Mouse (Mus musculus): Measurements from ENCODE around the gene Cx3cl1. TPM values are rescaled to one million over a fixed set of nuclear protein-coding genes. Genes with fewer than 3 reads are reported as not detected.

Cx3cl1 gene
- total RNA-seq, 1 experiment: 5.3 TPM

DNA sequence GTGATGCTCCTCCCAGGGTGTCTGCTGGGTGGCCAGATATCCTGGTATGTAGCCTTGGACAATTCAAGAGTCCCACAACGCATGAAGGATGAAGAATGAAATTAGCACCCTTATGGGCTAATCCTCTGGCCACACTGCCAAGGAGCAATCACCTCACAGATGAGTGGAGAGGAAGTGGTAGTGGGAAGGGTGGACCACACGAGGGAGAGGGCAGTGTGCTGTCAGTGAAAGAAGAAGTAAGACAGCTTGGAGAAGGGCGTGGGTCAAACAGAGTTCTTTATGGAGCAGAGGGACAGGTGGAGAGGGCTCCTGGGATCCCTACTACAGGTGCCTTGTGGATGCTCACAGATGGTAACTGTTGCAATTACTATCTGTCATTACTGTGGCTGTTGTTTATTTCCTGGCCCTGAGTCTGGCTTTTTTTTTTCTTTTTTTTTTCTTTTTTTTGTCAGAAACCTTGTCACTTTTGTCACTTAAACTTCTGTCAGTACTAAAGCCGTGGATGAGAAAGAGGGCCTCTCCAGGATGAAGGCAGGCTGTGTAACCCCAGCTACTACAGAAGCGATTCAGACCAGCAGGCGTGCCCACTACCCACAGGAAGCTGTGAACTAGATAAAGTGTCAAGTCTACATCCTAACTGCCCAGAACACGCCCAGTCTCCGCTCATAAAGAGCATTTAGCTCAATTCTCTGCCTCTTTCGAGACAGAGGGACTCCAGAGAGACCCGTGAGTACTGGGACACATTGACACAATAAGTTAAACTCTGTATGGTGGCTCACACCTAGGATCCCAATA is 32.9 kb downstream of the Cx3cl1 start:
- no peak for DNase-seq (ENCODE audit: low read depth, low spot score)
- Histone ChIP-seq H3K27ac (ENCODE audit: insufficient read depth, low read depth, low read length, poor library complexity, severe bottlenecking) (no peak overlapping the region), H3K4me1 (ENCODE audit: control insufficient read depth in 2 of 2, insufficient read depth in 2 of 2, low read length in 2 of 2, poor library complexity in 1 of 2) (peaks cover 0 to 2% of the 10 kb centered on the region in 2 experiments; a peak in 1 of 4 replicates), H3K9me3 (ENCODE audit: control insufficient read depth, insufficient read depth, low read depth, low read length) (no peaks in the 10 kb centered on the region), H3K9ac (ENCODE audit: insufficient read depth, low read depth, low read length, poor library complexity, severe bottlenecking) (no peak overlapping the region), H3K4me3 (ENCODE audit: insufficient read depth in 1 of 2, low read depth in 1 of 2, low read length in 2 of 2, poor library complexity in 1 of 2, severe bottlenecking in 1 of 2) (no peak overlapping the region), H3K36me3 (ENCODE audit: control insufficient read depth, insufficient read depth, low read length, poor library complexity, severe bottlenecking) (no peaks in the 10 kb centered on the region)
- in situ Hi-C loops (cut with MboI; ENCODE audit: low sequenced_read_pairs in 2 of 2, unreplicated experiment in 2 of 2): loop anchor here (5.0 to 10.0 kb wide), 2 partner anchors 100 to 102 kb away; no protein-coding TSS in a partner anchor
- TF ChIP-seq ZC3H11A (IDR thresholded peaks at IDR 0.05; ENCODE audit: borderline replicate concordance, low read depth, low read length): no peak
- TF ChIP-seq ZNF384 (IDR thresholded peaks at IDR 0.05; ENCODE audit: low read depth, low read length): no peak
- TF ChIP-seq MAFK (IDR thresholded peaks at IDR 0.05; ENCODE audit: insufficient read depth, low read depth, low read length): no peak
- no peak for TF ChIP-seq CHD2 (IDR thresholded peaks at IDR 0.05; ENCODE audit: low read depth, low read length)
- no peak for TF ChIP-seq HCFC1 (IDR thresholded peaks at IDR 0.05; ENCODE audit: borderline replicate concordance, insufficient read depth, low read length)

DNA sequence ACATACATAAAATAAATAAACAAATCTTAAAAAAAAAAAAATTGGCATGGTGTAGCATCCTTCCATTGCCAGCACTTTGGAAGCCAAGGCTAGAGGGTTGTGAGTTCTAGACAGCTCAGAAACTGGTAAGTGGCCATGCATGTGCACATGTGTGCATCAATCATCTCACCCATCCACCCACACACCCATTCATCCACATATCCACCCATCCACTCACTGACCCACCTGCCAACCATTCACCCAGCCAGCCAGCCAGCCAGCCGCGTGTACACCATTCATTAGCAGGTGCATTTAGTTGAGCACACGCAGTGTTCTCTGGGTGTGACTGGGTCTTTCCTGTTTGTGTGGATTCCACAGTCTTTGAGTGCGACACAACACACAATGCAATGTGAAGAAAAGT is 34.0 kb downstream of the Cx3cl1 start:
- no peak for TF ChIP-seq ZNF384 (IDR thresholded peaks at IDR 0.05; ENCODE audit: low read depth, low read length)
- no peak for TF ChIP-seq CHD2 (IDR thresholded peaks at IDR 0.05; ENCODE audit: low read depth, low read length)
- no peak for TF ChIP-seq ZC3H11A (IDR thresholded peaks at IDR 0.05; ENCODE audit: borderline replicate concordance, low read depth, low read length)
- TF ChIP-seq MAFK (IDR thresholded peaks at IDR 0.05; ENCODE audit: insufficient read depth, low read depth, low read length): no peak
- no peak for TF ChIP-seq HCFC1 (IDR thresholded peaks at IDR 0.05; ENCODE audit: borderline replicate concordance, insufficient read depth, low read length)
- in situ Hi-C loops (cut with MboI; ENCODE audit: low sequenced_read_pairs in 2 of 2, unreplicated experiment in 2 of 2): loop anchor here (5.0 to 10.0 kb wide), 2 partner anchors 101 to 104 kb away; no protein-coding TSS in a partner anchor

DNA sequence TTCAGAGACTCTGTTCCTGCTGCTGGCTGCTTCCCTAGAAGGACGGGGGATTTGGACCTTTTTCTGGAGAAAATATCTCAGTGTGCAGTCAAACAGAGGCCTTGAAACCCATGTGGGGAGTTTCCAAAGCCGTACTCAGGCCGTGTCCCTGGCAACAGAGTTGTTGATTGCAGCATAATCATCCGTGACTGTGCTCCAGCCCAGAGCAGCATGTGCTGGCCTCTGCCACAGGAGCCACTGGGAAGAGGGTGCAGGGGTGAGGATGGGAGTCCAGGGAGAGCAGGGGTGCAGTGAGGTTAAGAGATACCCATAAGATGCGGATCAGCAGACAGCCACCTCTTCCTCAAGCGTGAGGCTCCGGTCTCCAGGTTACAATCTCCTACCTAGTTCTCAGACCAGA is 35.7 kb downstream of the Cx3cl1 start:
- Histone ChIP-seq H3K4me3 (ENCODE audit: insufficient read depth in 1 of 2, low read depth in 1 of 2, low read length in 2 of 2, poor library complexity in 1 of 2, severe bottlenecking in 1 of 2) (no peak overlapping the region), H3K4me1 (ENCODE audit: control insufficient read depth in 2 of 2, insufficient read depth in 2 of 2, low read length in 2 of 2, poor library complexity in 1 of 2) (no peaks in the 10 kb centered on the region), H3K27ac (ENCODE audit: insufficient read depth, low read depth, low read length, poor library complexity, severe bottlenecking) (no peak overlapping the region), H3K9ac (ENCODE audit: insufficient read depth, low read depth, low read length, poor library complexity, severe bottlenecking) (no peak overlapping the region), H3K9me3 (ENCODE audit: control insufficient read depth, insufficient read depth, low read depth, low read length) (no peaks in the 10 kb centered on the region), H3K36me3 (ENCODE audit: control insufficient read depth, insufficient read depth, low read length, poor library complexity, severe bottlenecking) (no peaks in the 10 kb centered on the region)
- in situ Hi-C loops (cut with MboI; ENCODE audit: low sequenced_read_pairs in 2 of 2, unreplicated experiment in 2 of 2): loop anchor here (5.0 to 10.0 kb wide), 2 partner anchors 103 to 105 kb away; no protein-coding TSS in a partner anchor
- no peak for DNase-seq (ENCODE audit: low read depth, low spot score)
- no peak for TF ChIP-seq ZNF384 (IDR thresholded peaks at IDR 0.05; ENCODE audit: low read depth, low read length)
- TF ChIP-seq CHD2 (IDR thresholded peaks at IDR 0.05; ENCODE audit: low read depth, low read length): no peak
- TF ChIP-seq MAFK (IDR thresholded peaks at IDR 0.05; ENCODE audit: insufficient read depth, low read depth, low read length): no peak
- no peak for TF ChIP-seq HCFC1 (IDR thresholded peaks at IDR 0.05; ENCODE audit: borderline replicate concordance, insufficient read depth, low read length)
- TF ChIP-seq ZC3H11A (IDR thresholded peaks at IDR 0.05; ENCODE audit: borderline replicate concordance, low read depth, low read length): no peak

More for the DNA sequence above, 34.0 kb downstream of the Cx3cl1 start:
- Histone ChIP-seq H3K4me1 (ENCODE audit: control insufficient read depth in 2 of 2, insufficient read depth in 2 of 2, low read length in 2 of 2, poor library complexity in 1 of 2) (no peaks in the 10 kb centered on the region; a peak in 1 of 4 replicates), H3K9me3 (ENCODE audit: control insufficient read depth, insufficient read depth, low read depth, low read length) (no peaks in the 10 kb centered on the region), H3K4me3 (ENCODE audit: insufficient read depth in 1 of 2, low read depth in 1 of 2, low read length in 2 of 2, poor library complexity in 1 of 2, severe bottlenecking in 1 of 2) (no peak overlapping the region), H3K36me3 (ENCODE audit: control insufficient read depth, insufficient read depth, low read length, poor library complexity, severe bottlenecking) (no peaks in the 10 kb centered on the region), H3K9ac (ENCODE audit: insufficient read depth, low read depth, low read length, poor library complexity, severe bottlenecking) (no peak overlapping the region), H3K27ac (ENCODE audit: insufficient read depth, low read depth, low read length, poor library complexity, severe bottlenecking) (no peak overlapping the region)
- no peak for DNase-seq (ENCODE audit: low read depth, low spot score)

DNA sequence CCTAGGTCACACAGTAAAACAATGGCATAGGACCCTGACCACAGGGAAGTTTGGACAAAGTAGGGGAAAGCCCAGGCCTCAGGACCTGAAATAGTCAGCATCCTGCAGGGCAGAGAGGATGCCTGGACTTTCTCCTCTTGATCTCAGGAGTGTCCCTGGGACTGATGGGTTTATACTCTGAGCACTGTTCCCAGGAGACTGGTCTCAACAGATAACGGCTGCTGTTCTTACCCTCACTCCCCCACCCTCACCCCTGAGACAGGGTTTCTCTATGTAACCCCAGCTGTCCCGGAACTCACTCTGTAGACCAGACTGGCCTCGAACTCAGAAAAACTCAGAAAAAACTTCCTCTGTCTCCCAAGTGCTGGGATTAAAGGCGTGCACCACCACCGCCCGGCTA is 36.6 kb downstream of the Cx3cl1 start:
- in situ Hi-C loops (cut with MboI; ENCODE audit: low sequenced_read_pairs in 2 of 2, unreplicated experiment in 2 of 2): loop anchor here (5.0 to 10.0 kb wide), 2 partner anchors 104 to 106 kb away; no protein-coding TSS in a partner anchor
- TF ChIP-seq HCFC1 (IDR thresholded peaks at IDR 0.05; ENCODE audit: borderline replicate concordance, insufficient read depth, low read length) (no peak), MAFK (IDR thresholded peaks at IDR 0.05; ENCODE audit: insufficient read depth, low read depth, low read length) (no peak), CHD2 (IDR thresholded peaks at IDR 0.05; ENCODE audit: low read depth, low read length) (no peak), ZNF384 (IDR thresholded peaks at IDR 0.05; ENCODE audit: low read depth, low read length) (no peak), ZC3H11A (IDR thresholded peaks at IDR 0.05; ENCODE audit: borderline replicate concordance, low read depth, low read length) (no peak)
- H3K4me3 ChIP-seq (ENCODE audit: insufficient read depth in 1 of 2, low read depth in 1 of 2, low read length in 2 of 2, poor library complexity in 1 of 2, severe bottlenecking in 1 of 2): no peak overlapping the region
- H3K9ac ChIP-seq (ENCODE audit: insufficient read depth, low read depth, low read length, poor library complexity, severe bottlenecking): no peak overlapping the region
- no peak for DNase-seq (ENCODE audit: low read depth, low spot score)
- no peaks in the 10 kb centered on the region for H3K4me1 ChIP-seq (ENCODE audit: control insufficient read depth in 2 of 2, insufficient read depth in 2 of 2, low read length in 2 of 2, poor library complexity in 1 of 2)
- H3K27ac ChIP-seq (ENCODE audit: insufficient read depth, low read depth, low read length, poor library complexity, severe bottlenecking): no peak overlapping the region
- H3K9me3 ChIP-seq (ENCODE audit: control insufficient read depth, insufficient read depth, low read depth, low read length): no peaks in the 10 kb centered on the region
- no peaks in the 10 kb centered on the region for H3K36me3 ChIP-seq (ENCODE audit: control insufficient read depth, insufficient read depth, low read length, poor library complexity, severe bottlenecking)

Measured in ES-E14 (cell line).